Mouse (Mus musculus) embryonic facial prominence, embryonic 10.5 days (tissue): Measurements from ENCODE around the gene Stpg3. TPM values are rescaled to one million over a fixed set of nuclear protein-coding genes. Genes with fewer than 3 reads are reported as not detected.
"Not testable (repeated sequence)": the region's sequence is repeated elsewhere in the genome, so short reads cannot be mapped to it uniquely, and the experiment has no call there.

Experiments
- DNase-seq: peaks from one replicate; pipeline ENCODE4 v3.0.0-alpha.2; 2017; ENCODE audit warnings: low spot score
- H3K27ac ChIP-seq: fragments of 300-500 bp; sonication (generic); replicated peaks from 2 replicates; pipeline ENCODE4 v1.5.1; 2016; ENCODE audit warnings: mild to moderate bottlenecking
- H3K27me3 ChIP-seq: fragments of 300-500 bp; sonication (generic); replicated peaks from 2 replicates; pipeline ENCODE4 v1.6.1; 2016; ENCODE audit warnings: low read depth, mild to moderate bottlenecking; ENCODE audit not compliant: poor library complexity, severe bottlenecking
- H3K36me3 ChIP-seq: fragments of 300-500 bp; sonication (generic); replicated peaks from 2 replicates; pipeline ENCODE4 v1.6.1; 2016; ENCODE audit warnings: mild to moderate bottlenecking, moderate library complexity
- H3K4me1 ChIP-seq: fragments of 300-500 bp; sonication (generic); 2 replicates; pipeline ENCODE4 v1.6.1; 2016
- H3K4me3 ChIP-seq: fragments of 300-500 bp; sonication (generic); 2 replicates; pipeline ENCODE4 v1.5.1; 2016; ENCODE audit warnings: mild to moderate bottlenecking, moderate library complexity
- H3K9me3 ChIP-seq: fragments of 300-500 bp; sonication (generic); 2 replicates; pipeline ENCODE4 v1.6.1; 2016; ENCODE audit warnings: mild to moderate bottlenecking
- WGBS: fragments of 180-500 bp; shearing (Covaris S2); methylation state at CpG from one replicate; pipeline ENCODE4 v1.1.7; 2016; 5-methylcytosine and 5-hydroxymethylcytosine counted together
- polyA plus RNA-seq: library from polyadenylated mRNA; unstranded; fragments of >200 nt; fragmentation: Nextera tagmentation; extraction: Ambion mirVana; gene quantifications from 2 replicates; pipeline ENCODE4 v1.2.1, GENCODE M21; 2016

Gene Stpg3
- polyA plus RNA-seq, result not detected in 2 replicates

DNA sequence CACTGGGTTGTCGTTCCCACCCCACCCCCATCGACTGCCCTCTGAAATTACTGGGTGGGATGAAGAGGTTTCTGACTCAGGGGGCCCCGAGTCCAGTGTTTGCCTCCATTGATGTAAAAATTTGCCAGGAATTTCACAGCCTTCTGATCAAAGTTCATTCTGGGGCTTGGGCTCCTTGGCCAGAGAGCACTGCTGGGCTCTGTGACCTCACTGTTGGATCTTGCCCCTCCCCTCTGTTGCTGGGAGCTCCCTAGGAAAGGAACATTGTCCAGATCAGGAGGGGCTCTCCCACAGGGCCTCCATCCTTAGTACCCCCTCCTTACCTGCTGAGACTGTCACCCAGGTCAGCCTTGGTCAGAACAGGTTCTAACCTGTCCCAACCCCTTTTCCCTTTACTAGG, at the start of gene Stpg3:
Stpg3 (minus strand) TSS at position 194 of the 400 bp plus-strand sequence.
- peaks cover 25% of the 10 kb centered on the region for H3K27me3 ChIP-seq
- 70% methylated on average over 3 of the region's 3 CpGs for WGBS
- peaks cover 5% of the 10 kb centered on the region; the same call in 1 of the 2 replicates for H3K36me3 ChIP-seq
- no peak within 1 kb of the TSS for H3K4me3 ChIP-seq
- H3K27ac ChIP-seq, result no peak within 1 kb of the TSS
- H3K4me1 ChIP-seq, result peaks cover 19% of the 10 kb centered on the region
- no peak for DNase-seq
- no peaks in the 10 kb centered on the region for H3K9me3 ChIP-seq

- H3K4me1 ChIP-seq, result peaks cover 52% of the 10 kb centered on the region
- peak overlapping the region; percentile 85 for H3K4me3 ChIP-seq
- peaks cover 28% of the 10 kb centered on the region for H3K27me3 ChIP-seq
- 19% methylated on average over 12 of the region's 12 CpGs for WGBS
- no peaks in the 10 kb centered on the region for H3K9me3 ChIP-seq
- H3K27ac ChIP-seq, result no peak overlapping the region
- H3K36me3 ChIP-seq, result peaks cover 20% of the 10 kb centered on the region
- DNase-seq, result no peak
Observed at GRCm38 (mm10) chr2:25263623-25264285, 49.3 kb upstream of the Stpg3 start.

GRCm38 (mm10) chr2:25262795-25263622, 48.6 kb upstream of the Stpg3 start:
- H3K4me1 ChIP-seq, result peaks cover 52% of the 10 kb centered on the region
- peak overlapping the region; percentile 78 for H3K27ac ChIP-seq
- DNase-seq, result peak; percentile 64
- peaks cover 28% of the 10 kb centered on the region for H3K27me3 ChIP-seq
- under 1% methylated on average over 82 of the region's 82 CpGs for WGBS
- H3K9me3 ChIP-seq, result no peaks in the 10 kb centered on the region
- H3K36me3 ChIP-seq, result peaks cover 12% of the 10 kb centered on the region
- peak overlapping the region; percentile 85 for H3K4me3 ChIP-seq

DNA sequence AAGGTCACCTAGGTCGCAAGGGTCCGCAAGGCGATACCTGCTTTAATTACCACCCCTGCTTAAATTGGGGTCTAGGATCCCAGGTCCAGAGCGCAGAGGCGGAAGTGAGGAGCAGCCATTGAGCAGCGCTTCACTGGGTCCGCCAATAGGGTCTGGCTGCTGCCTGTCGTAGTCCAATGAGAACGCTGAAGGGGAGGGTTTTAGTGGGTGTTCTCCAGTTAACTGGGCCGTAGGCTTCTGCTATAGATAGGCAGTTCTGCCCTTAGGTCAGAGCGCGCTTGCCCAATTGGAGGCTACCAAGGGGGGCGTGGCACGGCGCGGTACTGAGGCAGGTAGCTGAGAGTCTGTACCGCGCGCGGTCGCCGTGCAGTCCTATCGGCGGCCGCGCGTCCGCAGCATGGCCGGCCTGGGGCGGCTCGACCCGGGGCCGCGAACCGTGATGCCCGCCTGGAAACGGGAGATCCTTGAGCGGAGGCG, 47.9 kb upstream of the Stpg3 start, which contains the start of gene Tprn:
Tprn (plus strand) TSS at position 328 of the 477 bp plus-strand sequence.
- under 1% methylated on average over 39 of the region's 39 CpGs for WGBS
- peak within 1 kb of the TSS; percentile 85 for H3K4me3 ChIP-seq
- H3K4me1 ChIP-seq, result peaks cover 52% of the 10 kb centered on the region
- H3K9me3 ChIP-seq, result no peaks in the 10 kb centered on the region
- H3K27me3 ChIP-seq, result peaks cover 28% of the 10 kb centered on the region
- H3K27ac ChIP-seq, result peak within 1 kb of the TSS; percentile 78
- DNase-seq, result peak; percentile 95
- peaks cover 6% of the 10 kb centered on the region; the same call in 1 of the 2 replicates for H3K36me3 ChIP-seq

- peaks cover 2% of the 10 kb centered on the region; the same call in 1 of the 2 replicates for H3K36me3 ChIP-seq
- no peak for DNase-seq
- peaks cover 28% of the 10 kb centered on the region for H3K27me3 ChIP-seq
- H3K4me3 ChIP-seq, result peak overlapping the region; percentile 85
- peaks cover 47% of the 10 kb centered on the region for H3K4me1 ChIP-seq
- peak overlapping the region; percentile 78 for H3K27ac ChIP-seq
- H3K9me3 ChIP-seq, result no peaks in the 10 kb centered on the region
- WGBS, result 51% methylated on average over 12 of the region's 12 CpGs
Observed at GRCm38 (mm10) chr2:25261870-25262269, 47.4 kb upstream of the Stpg3 start.

DNA sequence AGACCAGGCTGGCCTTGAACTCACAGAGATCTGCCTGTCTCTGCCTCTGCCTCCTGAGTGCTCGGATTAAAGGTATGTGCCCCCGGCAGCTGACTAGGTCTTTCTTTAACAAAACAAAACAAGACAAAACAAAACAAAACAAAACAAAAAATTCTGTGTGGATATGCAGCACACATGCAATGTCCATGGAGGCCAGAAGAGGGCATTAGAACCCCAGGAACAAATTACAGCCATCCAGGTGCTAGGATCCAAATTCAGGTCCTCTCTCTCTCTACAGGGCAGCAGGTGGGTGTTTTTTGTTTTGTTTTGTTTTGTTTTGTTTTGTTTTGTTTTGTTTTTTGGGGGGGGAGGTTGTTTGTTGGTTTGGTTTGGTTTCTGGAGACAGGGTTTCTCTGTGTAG, 44.5 kb upstream of the Stpg3 start:
- peaks cover 14% of the 10 kb centered on the region for H3K27me3 ChIP-seq
- H3K4me3 ChIP-seq, result no peak overlapping the region
- WGBS, result 53% methylated on average over 2 of the region's 2 CpGs
- H3K4me1 ChIP-seq, result peaks cover 39% of the 10 kb centered on the region
- no peaks in the 10 kb centered on the region for H3K9me3 ChIP-seq
- DNase-seq, result no peak
- no peaks in the 10 kb centered on the region for H3K36me3 ChIP-seq
- H3K27ac ChIP-seq, result no peak overlapping the region

- not testable (repeated sequence) for H3K9me3 ChIP-seq, H3K27ac ChIP-seq, H3K27me3 ChIP-seq, DNase-seq, H3K4me3 ChIP-seq
- Histone ChIP-seq H3K36me3 (peaks cover 14% of the 10 kb centered on the region), H3K4me1 (peaks cover 27% of the 10 kb centered on the region)
- 89% methylated on average over 5 of the region's 5 CpGs for WGBS
Observed at GRCm38 (mm10) chr2:25257250-25257649, 42.8 kb upstream of the Stpg3 start.

DNA sequence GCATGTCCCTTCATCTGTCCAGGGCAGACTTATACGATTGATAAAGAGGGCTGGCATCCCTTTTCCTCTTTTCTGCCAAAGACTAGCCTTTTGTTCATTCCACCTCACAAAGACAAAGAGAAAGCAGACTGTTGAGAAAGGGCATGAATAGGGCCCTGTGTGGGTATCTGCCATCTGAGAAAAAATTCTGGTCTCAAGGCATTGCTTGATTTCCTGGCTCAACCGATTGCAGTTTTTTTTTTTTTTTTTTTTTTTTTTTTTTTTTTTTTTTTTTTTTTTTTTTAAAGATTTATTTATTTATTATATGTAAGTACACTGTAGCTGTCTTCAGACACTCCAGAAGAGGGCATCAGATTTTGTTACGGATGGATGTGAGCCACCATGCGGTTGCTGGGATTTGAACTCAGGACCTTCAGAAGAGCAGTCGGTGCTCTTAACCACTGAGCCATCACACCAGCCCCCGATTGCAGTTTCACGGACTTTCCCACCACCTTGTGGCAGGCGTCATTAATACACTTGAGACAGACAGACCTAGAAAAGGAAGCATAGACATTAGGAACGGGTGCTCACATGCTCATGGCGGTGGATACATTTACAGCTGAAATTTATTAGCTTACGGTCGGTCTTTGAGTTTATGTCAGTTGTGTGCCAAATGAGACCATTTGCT, 42.1 kb upstream of the Stpg3 start:
- Histone ChIP-seq H3K4me3 (peak overlapping the region; percentile 99), H3K4me1 (peaks cover 20% of the 10 kb centered on the region), H3K36me3 (peaks cover 21% of the 10 kb centered on the region)
- WGBS, result 65% methylated on average over 12 of the region's 12 CpGs
- H3K27me3 ChIP-seq, H3K27ac ChIP-seq, H3K9me3 ChIP-seq: not testable (repeated sequence)
- peak; percentile 43 for DNase-seq

- Histone ChIP-seq H3K9me3 (no peaks in the 10 kb centered on the region), H3K27ac (peak within 1 kb of the TSS; percentile 93)
- under 1% methylated on average over 39 of the region's 39 CpGs for WGBS
Observed at GRCm38 (mm10) chr2:25255284-25255779, 40.9 kb upstream of the Stpg3 start, which contains the start of gene Tmem203. Tmem203 (plus strand) TSS chr2:25255439.

DNA sequence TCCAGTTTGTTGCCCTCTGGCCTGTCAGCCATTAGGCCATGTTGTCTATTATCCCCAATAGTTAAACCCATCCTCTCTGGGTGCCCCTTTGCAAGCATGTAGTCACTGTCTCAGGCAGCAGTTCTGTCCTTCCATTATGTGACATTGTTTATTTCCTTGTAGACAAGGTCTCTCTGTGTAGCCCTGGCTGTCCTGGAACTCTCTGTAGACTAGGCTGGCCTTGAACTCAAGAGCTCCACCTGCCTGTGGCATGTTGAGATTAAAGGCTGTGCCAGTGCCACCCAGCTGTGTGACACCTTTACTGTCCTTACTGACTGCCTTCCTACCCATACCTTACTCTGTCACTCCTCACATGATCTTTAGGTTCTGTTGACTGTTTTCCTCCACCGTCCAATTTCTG, 37.9 kb upstream of the Stpg3 start:
- H3K4me3 ChIP-seq, result no peak overlapping the region
- no peaks in the 10 kb centered on the region for H3K27me3 ChIP-seq
- WGBS, result 83% methylated on average over 1 of the region's 1 CpGs
- H3K4me1 ChIP-seq, result peaks cover 20% of the 10 kb centered on the region
- no peak for DNase-seq
- no peaks in the 10 kb centered on the region for H3K9me3 ChIP-seq
- H3K27ac ChIP-seq, result no peak overlapping the region
- peaks cover 63% of the 10 kb centered on the region for H3K36me3 ChIP-seq

More at GRCm38 (mm10) chr2:25255284-25255779, 40.9 kb upstream of the Stpg3 start, which contains the start of gene Tmem203:
- H3K36me3 ChIP-seq, result peaks cover 33% of the 10 kb centered on the region
- H3K4me1 ChIP-seq, result peaks cover 20% of the 10 kb centered on the region
- H3K27me3 ChIP-seq, result no peaks in the 10 kb centered on the region
- peak; percentile 95 for DNase-seq
- peak within 1 kb of the TSS; percentile 99 for H3K4me3 ChIP-seq

DNA sequence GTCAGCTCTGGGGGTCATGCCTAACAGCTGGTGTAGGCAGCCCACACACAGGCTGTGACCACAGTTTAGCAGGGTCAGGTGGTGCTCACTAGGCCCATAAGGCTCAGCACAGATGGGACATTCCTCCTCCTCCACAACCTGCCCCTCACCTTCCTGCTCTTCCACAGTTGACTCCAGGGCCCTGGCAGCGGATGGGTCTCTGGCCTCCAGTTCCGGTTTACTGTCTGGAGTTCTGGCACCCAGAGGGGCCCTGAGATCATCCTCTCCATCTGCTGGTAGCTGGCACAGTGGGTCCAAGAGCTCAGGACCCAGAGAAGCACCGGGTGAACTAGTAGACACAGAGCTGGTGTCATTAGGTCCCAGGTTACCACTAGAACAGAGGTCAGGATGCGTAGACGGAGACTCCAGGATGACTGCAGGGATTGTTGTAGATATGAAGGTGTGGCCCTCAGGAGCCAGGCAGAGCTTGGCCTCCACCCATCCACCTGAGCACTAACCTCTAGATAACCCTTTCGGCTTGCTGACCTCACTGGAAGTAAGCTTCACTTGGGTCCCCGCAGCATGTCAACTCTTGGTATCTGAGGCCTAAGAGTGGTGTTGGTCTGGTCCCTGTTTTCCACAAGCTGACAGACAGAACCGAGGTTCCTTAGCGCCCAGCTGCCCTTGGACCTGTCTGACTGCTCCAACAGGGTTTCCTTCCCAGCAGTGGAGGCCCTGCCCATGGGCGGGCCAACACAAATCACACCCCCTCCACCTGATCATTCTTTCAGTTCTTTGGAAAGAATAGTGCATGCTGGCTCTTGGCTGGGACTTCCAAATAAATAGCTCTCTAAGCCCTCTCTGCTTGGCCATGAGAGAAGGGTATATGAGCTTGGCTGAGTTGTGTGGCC, 32.0 kb upstream of the Stpg3 start, which contains the start of gene AL732309.1:
AL732309.1 (minus strand) TSS at position 681 of the 890 bp plus-strand sequence.
- no peaks in the 10 kb centered on the region for H3K9me3 ChIP-seq
- peaks cover 67% of the 10 kb centered on the region for H3K36me3 ChIP-seq
- H3K4me3 ChIP-seq, result no peak within 1 kb of the TSS
- no peak for DNase-seq
- peaks cover 19% of the 10 kb centered on the region for H3K4me1 ChIP-seq
- peaks cover 29% of the 10 kb centered on the region for H3K27me3 ChIP-seq
- no peak within 1 kb of the TSS for H3K27ac ChIP-seq
- WGBS, result 86% methylated on average over 10 of the region's 10 CpGs
